Mouse (Mus musculus): ENCODE data around the gene Slc39a8.

Slc39a8 gene

GRCm38 (mm10) chr3:135919305-135919704 lies 94.2 kb downstream of the Slc39a8 start:
- no peak for DNase-seq

GRCm38 (mm10) chr3:135926729-135927128 lies 101.7 kb downstream of the Slc39a8 start:
- DNase-seq: no peak

- DNase-seq: no peak
Measured at GRCm38 (mm10) chr3:135928184-135928583, 103.1 kb downstream of the Slc39a8 start.

- DNase-seq: no peak
Measured at GRCm38 (mm10) chr3:135937455-135937854, 112.4 kb downstream of the Slc39a8 start.
